Mouse (Mus musculus): Measurements from ENCODE around the gene Frat1. TPM values are rescaled to one million over a fixed set of nuclear protein-coding genes. Genes with fewer than 3 reads are reported as not detected.

Frat1 gene
- 1 to 10 TPM; 3.5 to 6.2 TPM for total RNA-seq (2021)
- long read RNA-seq, experiment 1, partial matches to known transcripts: 0 of 1 reads
- long read RNA-seq, experiment 1, other reads (novel, unspliced or antisense): 0 of 1 reads
- long read RNA-seq, experiment 2, partial matches to known transcripts: 0 of 1 reads
- long read RNA-seq, experiment 2, other reads (novel, unspliced or antisense): 0 of 1 reads

DNA sequence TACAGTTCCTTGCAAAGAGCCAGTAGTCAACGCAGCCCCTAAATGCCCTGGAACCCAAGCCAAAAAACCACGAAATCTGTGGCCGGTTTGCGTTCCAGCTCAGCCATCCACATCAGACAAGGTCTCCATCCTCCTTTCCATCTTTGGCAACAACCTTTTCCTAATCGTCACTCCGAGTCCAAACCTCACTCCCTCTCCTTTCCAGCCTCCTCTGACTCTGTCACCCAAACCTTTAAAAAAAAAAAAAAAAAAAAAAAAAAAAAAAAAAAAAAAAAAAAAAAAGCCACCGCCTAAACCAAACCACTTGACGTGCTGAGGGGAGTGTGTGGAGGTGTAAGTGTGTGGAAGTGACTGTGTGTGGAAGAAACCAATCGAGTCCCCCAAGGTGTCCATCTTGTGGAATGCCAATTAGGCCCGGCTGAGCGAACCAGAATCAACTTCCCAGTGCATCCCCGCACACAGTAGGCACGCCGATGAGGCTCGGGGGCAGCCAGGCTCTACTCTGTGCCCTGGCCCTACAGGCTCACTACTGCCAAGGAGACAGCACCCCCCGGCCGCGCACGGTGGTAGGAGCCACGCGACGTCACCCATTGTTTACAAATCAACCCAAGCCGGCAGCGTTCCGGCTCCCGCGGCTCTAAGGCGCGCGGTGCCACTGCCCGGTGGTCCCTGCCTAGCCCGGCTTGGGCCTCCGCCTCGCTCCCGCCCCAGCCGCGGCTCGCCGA, at the start of gene Frat1:
TSS of gene Frat1 (plus strand) at position 590 of the 725 bp plus-strand sequence.
- peak; percentile 79 for DNase-seq (ENCODE audit: low spot score)

DNA sequence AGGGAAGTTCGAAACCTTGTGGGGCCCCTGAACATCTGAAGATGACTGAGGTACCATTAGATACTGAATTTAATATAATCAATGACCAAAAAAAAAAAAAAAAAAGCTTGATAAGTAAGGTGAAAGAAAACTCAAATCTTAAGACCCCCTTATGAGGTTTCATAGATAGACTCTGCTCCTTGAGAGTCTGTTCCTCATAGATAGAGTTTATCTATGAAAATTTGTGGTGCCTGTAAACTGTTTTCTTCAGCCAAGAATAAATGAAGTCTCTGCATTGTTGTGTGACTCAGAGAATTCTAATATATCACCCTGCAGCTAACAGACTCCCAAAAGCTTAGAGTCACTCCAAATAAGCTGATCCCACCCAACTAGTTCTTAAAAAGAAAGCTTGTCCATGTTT, 42.9 kb upstream of the Frat1 start:
- no peak for DNase-seq (ENCODE audit: low spot score)

DNA sequence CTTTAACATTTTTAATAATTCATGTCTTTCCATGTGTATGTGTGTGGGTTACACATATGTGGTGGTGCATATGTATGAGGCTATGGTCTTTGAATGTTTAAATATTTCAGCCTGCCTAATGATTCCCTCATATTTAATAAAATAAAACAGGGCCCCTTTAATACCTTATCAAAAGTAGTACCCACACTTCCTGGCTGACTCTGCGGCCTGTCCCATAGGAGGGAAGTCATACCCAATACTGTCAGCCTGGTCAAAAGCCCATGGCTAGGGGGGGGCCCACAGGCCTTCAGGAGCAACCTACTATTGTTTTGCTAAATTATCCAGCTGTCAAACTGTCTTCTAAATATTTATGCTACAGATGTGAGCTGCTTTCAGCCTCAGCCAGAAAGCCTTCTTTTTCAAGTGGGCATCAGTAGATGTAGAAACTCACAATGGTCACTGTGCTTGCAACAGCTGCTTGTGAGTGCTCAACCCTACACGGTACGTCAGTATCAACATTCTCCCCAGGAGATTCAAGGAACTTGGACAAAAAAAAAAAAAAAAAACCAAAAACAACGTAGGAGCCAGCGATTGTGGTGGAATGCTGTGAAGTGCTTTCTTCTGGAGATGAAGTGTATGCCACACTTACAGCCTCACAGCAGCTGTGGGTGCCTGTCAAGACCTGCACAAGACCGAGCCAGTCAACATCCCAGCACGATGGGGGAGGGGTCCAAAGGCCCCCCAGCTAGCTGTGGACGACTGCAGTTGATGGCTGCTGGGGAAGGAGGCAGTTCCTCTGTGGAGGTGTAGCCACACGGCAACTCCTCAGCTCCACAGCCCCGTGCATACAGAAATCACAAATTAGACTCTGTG, 40.4 kb upstream of the Frat1 start:
- DNase-seq (ENCODE audit: low spot score): no peak

DNA sequence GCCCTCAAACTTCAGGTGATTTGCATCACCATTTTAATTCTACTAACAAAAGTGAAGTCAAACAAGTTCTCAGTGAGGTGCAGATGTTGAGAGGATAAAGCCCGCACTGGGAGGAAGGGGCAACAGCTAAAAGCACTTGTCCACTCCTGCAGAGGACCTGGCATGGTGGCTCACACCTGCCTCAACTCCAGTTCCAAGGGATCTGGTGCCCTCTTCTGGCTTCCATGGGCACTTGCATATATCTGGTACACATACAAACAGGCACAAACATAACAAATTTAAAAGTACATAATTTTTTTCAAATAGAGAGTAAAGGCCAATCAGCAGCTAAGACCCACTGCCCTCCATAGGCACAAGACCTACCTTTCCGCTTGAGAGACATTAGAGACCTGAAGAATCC, 38.4 kb upstream of the Frat1 start:
- DNase-seq (ENCODE audit: low spot score): no peak

DNA sequence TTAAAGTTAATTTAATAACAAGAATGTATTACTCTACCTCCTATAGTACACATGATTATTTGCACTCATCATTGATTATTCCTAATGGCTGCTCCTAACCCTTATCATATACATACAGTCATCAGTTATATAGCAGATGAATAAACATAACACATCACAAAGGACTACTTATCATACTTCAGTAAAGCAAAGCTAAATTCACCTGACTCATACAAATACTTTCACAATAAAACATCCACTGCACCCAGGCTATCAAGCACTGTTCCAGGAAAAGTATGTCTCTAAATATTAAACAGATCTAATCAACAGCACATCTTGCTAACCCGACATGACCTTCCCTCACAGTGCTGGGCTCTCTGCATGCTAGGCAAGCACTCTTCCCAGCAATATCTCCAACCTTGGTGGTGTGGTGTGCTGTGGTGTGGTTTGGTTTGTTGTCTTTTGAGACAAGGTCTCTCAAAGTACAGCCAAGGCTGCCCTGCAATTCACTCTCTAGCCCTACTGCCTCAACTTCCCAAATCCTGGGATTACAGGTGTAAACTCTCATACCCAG, 36.8 kb upstream of the Frat1 start:
- no peak for DNase-seq (ENCODE audit: low spot score)

DNA sequence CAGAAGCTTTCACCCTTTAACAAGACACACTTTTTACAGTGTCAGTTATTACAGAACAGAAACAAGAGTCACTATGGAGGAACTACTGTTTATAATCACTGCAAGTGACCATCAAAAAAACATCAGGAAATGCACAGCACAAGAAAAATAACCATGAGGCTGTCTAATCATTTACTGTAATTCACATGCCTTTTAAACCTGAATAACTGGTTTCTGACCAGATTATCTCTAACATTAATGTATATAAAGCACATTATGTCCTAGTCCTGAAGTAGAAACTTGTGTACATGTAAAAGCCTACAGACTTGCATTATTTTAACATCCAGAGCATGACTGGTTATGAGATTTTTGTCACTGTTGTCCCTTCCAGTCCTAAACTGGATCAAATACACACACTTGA, 35.8 kb upstream of the Frat1 start:
- DNase-seq (ENCODE audit: low spot score): no peak

DNA sequence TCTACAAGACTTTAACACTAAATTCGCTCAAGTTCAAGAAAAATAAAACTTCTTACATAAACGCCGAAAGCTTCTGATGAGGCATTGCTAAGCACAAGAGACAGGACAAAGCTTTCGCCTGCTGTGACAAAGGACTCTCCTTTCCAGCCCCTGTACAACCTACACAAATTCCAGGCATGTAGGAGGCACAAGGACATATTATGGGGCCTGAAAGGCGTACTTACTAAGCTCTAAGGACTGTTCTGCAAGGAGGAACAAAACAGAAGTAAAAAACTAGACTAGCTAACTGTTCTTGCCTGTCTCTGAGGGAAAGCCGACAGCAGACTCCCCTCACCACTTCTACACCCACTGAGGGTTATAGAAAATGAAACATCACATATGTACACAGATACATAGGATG, 34.9 kb upstream of the Frat1 start:
- no peak for DNase-seq (ENCODE audit: low spot score)

DNA sequence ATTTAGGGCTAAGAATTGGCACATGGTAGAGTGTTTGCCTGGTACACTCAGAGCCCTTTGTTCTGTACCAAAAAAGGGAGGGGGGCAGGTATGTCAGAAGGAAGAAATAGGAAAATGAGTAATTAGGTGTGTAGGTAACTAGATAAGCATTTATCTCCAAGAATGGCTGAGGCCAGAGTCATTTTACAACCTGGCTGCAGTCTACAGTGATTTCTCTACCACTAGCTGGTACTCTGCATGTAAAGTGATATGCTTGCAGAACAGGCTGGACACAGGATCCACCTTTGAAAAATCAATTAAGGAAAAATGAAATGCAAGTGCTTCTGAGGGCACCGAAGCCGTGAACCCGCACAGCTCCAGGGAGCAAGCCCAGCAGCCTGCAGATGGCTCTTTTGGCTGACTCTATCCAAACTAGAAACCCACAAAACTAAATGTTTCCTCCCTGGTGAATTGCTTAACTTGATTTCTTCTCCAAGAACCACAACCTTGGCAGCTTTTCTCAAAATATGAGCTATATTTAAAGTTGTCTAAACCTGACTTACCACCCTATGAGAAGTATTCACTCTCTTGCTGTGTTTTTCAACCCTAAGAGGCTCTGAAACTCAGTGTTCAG, 33.5 kb upstream of the Frat1 start:
- DNase-seq (ENCODE audit: low spot score): no peak

DNA sequence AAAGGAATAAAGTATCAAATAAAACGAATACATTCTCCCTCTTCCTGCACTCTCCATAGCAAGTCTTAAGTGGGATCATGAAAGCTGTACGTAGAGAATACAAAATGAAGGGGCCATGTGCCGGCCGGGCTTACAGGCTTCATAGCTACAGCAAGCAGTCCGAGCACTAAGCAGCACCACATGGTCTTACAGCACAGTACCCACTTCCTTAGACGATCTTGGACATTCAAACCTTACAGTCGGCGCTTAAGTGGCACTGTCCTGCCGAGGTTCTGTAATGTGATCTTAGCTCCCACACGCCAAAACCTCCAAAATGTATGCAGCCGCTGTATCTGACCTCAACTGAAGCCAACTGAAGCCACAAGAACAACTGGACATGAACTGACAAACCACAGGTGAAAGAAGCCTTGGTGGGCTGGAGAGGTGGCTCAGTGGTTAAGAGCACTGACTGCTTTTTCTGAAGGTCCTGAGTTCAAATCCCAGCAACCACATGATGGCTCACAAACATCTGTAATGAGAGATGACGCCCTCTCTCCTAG, 32.9 kb upstream of the Frat1 start:
- DNase-seq (ENCODE audit: low spot score): no peak

DNA sequence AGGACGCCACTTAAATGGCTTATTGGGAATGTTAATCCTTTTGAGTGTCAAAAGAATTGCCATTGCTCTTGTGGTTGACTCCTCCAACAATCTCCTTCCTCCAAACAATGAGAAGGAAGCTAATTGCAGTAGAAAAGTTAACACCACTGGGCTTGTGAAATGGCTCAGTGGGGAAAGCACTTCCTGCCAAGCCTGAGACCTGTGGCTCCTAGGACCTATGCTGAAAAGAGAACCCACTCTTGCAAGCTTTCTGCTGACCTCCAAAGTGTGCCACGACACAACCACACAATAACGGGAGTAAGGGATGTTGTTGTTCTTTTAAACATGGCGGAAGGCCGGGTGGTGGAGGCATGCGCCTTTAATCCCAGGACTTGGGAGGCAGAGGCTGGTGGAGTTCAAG, 32.2 kb upstream of the Frat1 start:
- no peak for DNase-seq (ENCODE audit: low spot score)

DNA sequence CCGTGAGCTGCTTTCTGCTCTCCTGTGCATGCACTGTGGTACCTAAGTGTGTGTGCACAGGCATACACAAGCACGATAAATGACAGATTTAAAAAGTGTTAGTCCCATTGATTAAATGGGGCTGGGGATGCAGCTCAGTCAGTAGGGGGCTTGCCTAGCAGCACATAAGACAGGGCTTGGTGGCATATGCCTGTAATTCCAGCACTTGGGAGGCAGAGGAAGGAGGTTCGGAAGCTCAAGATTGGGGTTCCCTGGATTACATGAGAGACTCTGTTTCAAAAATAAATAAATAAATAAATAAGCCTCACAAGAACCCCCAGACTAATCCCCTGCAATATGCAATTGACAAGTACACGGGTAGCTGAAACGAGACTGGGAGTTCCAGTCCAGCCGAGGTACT, 29.3 kb upstream of the Frat1 start:
- DNase-seq (ENCODE audit: low spot score): no peak

DNA sequence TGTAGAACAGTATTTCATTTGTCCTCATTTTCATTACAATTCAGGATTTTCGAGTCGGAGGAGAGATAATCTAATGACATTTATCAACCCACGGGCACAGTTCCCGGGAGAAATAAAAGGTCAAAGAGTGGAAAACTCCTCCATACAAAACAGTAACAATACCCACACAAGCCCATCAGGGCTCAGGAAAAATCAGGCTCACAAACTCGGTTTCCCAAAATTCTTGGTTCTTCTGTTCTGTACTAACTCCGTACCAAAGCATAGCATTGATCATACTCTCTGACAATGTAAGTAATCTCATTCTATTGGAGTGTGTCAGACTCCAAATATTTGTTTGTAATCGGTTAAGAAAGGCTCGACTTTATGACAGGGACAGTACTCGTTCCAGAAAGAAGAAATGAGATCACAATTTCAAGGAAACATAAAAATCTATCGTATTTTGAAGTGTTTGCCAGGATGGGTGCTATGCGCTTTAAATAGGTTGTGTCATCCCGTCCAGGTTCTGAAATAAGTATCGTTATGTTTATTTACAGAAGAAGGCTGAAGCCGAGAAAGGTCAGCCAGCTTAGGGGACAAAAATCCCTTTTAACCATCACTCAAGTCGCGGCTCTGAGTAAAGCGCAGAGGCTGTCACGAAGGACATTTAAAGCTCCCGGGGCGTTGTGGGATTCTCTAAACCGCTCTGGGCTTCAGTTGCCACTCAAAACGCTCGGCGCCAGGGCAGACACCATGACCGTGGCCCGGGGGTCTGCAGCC, 28.6 kb upstream of the Frat1 start:
- DNase-seq (ENCODE audit: low spot score): no peak

DNA sequence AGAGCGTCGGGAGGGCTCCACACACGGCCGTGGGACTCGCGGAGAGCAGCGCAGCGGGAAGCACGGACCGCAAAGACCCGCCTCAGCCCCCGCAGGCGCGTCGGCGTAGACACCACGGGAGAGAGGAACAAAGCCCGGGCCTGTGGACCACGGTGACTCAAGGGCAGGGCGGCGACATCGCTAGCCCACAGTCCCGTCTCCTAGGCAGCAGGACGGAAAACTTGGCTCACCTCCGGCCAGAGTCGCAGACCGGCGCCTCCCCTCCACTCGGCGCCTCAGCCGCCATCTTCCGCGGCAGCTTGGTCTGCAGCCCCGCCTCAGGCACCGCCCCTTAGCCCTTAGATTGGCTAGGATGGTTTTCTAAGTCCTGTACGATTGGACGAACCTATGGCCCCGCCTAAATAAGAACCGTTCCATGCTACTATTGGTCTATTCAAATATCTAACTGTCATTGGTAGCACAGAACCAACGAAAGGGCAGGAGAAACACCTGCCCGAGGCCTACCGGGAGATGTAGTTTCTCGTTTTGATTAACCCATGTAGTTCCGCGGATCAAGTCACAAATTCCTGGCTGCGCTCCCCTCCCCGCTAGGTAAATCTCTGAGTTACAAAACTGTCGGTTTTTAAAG, 27.9 kb upstream of the Frat1 start, which contains the start of gene Arhgap19:
TSS of gene Arhgap19 (minus strand) at position 306 of the 628 bp plus-strand sequence.
- DNase-seq (ENCODE audit: low spot score): peak; percentile 94

DNA sequence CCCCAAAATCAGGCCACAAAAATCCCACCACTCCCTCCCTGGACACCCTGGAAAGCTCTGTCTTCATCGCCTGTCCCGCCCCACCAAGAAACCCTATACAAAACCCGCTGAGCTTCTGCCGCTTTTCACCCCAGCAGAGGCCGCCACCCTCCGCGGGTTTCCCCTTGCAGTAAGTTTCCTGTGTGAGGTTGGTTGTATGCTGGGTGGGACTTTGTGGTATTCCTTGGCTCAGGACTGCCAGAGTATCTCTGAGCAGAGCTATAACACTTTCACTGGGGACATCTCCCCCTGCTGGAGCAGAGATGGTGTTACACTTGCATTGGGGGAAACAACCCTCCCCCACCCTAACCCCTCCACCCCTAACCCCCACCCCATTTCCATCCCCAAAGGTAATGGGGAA, 26.4 kb upstream of the Frat1 start:
- no peak for DNase-seq (ENCODE audit: low spot score)

DNA sequence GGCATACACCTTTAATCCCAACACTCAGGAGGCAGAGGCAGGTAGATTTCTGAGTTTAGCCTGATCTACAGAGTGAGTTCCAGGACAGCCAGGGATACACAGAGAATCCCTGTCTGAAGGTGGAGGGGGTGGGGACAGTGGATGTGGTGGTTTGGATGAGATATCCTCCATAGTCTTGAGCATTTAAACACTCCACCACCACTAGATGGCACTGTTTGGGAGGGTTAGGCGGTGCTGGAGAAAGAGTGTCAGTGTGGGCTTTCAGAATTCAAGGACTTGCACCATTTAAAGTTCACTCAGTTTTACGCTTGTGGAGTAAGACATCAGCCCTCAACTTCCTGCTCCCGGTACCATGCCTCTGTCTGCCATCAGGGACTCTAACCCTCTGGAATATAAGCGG, 23.9 kb upstream of the Frat1 start:
- DNase-seq (ENCODE audit: low spot score): no peak

DNA sequence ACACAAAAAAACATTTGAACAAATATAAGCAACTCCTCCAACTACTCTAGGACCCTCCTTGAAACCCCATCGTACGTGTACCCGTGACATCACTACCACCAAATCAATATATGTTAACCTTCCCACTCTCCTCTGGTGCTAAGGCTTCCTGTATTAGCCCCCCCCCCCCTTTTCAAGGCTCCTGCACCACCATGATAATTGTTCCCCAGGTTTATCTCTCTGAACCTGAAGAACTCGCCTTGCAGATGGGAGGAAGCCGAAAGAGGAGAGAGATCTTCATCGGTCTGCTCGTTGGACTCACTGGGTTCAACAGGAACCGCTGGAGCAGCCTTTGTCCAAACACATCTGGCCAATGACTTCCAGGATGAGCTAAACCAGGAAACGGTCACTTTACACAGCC, 22.3 kb upstream of the Frat1 start:
- DNase-seq (ENCODE audit: low spot score): no peak

DNA sequence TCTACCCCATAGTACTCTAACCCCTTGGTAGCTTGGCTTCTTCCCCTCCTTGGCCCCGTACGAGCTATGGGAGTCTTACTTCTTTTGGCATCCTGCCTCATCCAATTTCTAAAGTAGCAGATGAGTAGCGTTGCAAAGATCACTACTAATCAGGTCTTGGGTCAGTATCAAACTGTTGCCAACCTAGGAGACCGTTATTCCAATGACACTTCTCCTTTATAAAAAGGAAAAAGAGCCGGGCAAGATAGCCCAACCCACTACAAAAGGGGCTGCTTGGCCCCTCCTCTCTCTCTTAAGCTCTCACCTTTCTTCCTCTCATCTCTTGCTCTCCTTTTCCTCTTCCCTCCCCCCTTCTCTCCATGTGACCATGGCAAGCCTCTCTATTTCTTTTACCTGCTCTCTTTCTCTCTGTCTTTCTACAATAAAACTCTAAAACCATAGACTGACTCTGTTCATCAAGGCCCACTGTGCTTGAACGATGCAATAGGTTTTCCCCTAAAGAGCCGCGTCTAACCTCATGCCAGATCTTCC, 21.6 kb upstream of the Frat1 start:
- DNase-seq (ENCODE audit: low spot score): no peak

DNA sequence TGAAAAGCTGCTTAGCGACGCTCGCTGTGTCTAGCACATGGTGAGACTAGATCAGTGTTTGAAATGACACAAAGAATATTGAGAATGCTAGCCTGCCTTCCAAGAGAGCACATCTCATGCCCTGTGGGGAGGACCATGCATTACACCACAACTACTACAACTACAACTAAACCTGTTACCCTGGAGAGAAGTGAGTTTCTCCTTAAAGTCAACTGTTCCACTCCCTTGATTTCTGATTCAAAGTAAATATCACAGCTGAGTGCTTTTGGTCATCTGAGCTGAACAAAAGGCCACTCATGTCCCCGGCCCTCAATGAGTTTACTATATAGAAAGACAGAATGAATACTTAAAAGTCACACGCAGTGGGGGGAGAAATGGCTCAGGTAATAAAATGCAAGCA, 19.7 kb upstream of the Frat1 start:
- DNase-seq (ENCODE audit: low spot score): no peak

DNA sequence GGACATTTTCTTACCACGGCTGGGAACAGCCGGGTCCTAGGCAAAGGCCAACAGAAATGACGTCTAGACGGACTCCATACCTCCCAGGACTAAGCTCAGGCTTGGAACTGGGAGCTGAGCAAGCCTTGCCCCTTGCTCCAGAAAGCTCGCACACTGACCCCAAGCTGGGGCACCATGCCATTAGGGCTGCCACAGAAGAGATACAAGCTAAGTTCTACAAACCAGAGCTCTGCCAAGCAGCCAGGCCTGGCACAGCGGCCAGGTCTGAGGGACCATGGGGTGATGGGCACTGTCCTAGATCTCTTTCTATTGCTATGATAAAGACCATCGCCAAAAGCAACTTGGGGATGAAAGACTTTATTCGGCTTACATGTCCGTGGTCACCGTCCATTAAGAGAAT, 17.2 kb upstream of the Frat1 start:
- DNase-seq (ENCODE audit: low spot score): no peak

DNA sequence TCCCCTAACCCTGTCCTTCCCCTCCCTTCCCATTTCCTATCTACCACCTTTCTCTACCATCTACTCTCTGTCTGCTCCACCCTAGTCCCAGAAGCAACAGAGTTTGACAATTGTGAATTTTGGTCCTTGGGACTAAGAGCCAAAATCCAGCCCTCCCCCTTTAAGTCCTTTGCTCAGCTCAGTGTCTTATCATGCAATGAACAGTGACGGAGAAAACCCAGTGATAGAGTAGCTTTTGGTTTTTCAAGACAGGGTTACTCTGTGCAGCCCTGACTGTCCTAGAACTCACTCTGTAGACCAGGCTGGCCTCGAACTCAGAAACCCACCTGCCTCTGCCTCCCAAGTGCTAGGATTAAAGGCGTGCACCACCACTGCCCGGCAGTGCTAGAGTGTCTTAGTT, 16.4 kb upstream of the Frat1 start:
- no peak for DNase-seq (ENCODE audit: low spot score)
